Mouse (Mus musculus) cortical plate, adult 2 months (tissue): ENCODE results near the gene Gsk3b.

Source experiments
- CTCF ChIP-seq: fragments of 200-500 bp; IDR thresholded peaks from 2 replicates; pipeline ENCODE4 v1.5.1; 2011; ENCODE audit warnings: mild to moderate bottlenecking, control low read depth, low read length; ENCODE audit not compliant: insufficient read depth; ENCODE audit errors: extremely low read depth
- POLR2A ChIP-seq: fragments of 200-500 bp; IDR thresholded peaks from 2 replicates; pipeline ENCODE4 v1.6.1; 2011; ENCODE audit warnings: mild to moderate bottlenecking, low read length, control low read depth; ENCODE audit not compliant: insufficient read depth; ENCODE audit errors: extremely low read depth

DNA sequence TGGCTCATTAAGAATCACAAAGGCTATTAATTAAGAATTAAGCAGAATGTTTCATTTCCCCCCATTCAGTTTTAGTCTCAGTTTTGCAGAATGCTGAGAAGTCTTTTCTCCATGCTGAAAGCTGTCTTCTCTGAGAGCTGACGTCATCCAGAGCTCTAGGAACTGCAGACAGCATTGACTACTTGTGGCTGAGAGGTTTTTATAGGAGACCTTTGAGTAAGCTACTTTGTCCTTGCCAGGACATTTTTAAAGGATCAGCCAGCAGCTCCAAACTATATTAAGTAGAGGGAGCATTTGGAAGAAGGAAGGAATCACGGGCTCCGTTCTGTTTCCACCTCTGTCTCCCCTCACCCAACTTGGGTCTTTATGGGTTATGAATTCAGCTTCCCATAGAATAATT is 17.7 kb downstream of the Gsk3b start:
- TF ChIP-seq CTCF = no peak
- no peak for TF ChIP-seq POLR2A
